Mouse (Mus musculus): ENCODE measurements around the gene Eya2.

DNA sequence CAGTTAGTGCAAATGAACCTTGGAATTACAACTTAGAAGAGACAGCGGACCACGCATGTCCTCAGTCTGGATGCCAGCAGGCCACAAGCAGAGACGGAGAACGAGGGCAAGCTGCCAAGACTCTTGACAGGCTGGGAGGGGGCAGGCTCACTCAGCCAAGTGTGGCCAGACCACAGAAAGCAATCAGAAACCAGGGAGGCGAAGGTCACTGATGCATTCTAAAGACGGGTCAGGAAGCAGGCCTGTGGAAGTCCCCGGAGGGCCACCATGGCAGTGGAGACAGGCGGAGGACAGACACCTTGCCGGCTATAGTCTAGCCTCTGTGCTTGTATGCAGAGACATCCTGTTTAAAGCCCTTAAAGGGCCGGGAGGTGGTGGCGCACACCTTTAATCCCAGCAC, 193.2 kb downstream of the Eya2 start:
- TF ChIP-seq CTCF (IDR thresholded peaks at IDR 0.05; ENCODE audit: control insufficient read depth, insufficient read depth, low read length) (no peak), POLR2A (IDR thresholded peaks at IDR 0.05; ENCODE audit: borderline replicate concordance, control insufficient read depth, low read depth, low read length) (no peak)
